Mouse (Mus musculus): ENCODE results near the gene Tm2d3.

The Tm2d3 gene

DNA sequence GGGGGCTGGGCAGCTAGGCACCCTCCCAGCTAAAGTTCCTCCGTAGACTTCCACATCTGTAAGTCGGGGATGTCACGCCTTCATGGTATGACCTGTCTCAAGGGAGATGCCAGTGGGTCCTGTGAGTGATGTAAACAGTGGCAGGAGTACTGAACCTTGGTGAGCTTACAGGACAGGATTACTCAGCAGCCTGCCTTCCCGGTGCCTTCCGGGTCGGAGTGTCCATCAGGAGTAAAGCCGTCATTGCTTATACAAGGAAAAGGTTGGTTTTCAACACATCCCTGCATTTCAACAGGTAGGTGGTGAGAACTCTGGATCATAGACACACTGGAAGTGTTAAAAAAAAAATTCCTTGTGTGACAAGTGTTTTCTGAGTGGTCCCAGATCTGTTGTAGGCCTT is 11.1 kb downstream of the Tm2d3 start:
- DNase-seq (ENCODE audit: extremely low spot score, low read depth, low spot score): no peak

DNA sequence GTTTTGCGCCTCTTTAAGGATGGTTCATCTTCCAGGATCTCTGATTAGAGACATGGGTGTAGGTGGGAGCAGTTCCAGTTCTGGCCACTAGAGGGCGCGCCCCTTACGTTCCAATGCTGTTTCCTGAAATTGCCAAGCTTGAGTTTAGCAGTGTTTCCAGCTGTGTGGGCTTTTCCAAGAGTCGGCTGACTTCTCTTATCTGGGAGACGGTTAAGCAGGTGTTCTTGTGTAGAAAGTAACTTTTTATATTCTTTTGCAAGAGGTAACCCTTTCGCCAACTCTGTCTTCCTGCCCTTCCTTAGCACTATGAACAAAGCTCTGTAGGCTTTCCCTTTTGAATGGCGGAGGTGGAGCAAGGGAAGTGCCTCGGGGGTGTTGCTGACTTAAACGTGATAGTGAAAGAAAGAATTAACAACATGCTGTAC is 13.9 kb downstream of the Tm2d3 start:
- peak; percentile 52 for DNase-seq (ENCODE audit: extremely low spot score, low read depth, low spot score)

DNA sequence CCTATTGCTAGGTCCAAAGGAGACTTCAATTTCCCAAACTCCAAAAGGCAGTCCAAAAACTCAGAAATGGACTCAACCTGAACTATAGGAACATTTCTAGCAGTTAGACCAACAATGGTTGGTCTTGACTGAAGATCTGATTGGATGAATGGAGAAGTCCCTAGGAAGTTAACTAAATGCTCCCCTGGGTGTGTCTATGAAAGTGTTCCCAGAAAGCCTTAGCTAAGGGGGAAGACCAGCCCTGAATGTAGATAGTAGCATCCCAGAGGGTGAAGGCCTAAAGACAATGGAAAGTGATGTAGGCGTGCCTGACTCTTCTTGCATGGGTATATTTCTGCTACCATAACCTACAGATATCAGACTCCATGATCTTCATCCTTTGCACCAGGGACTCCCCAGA is 17.5 kb downstream of the Tm2d3 start:
- no peak for DNase-seq (ENCODE audit: extremely low spot score, low read depth, low spot score)

DNA sequence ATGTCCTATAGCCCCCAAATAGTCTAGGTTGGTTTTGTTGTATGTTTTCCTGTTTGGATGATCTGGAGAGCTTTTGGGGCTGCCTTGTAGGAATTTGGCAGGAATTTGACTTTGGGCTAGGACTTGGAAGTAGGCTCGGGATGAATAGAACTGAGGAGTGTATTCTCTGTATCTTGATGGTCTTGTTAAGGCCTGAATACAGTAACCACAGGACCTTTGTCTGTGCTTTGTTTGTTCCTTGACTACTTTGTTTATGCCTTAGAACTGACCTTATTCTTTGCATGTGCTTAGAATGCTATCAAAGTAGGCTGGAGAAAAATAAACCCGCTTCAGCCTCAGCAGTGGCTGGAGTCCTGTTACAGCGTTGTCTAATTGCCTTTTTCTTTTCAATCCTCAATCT is 19.3 kb downstream of the Tm2d3 start:
- no peak for DNase-seq (ENCODE audit: extremely low spot score, low read depth, low spot score)

DNA sequence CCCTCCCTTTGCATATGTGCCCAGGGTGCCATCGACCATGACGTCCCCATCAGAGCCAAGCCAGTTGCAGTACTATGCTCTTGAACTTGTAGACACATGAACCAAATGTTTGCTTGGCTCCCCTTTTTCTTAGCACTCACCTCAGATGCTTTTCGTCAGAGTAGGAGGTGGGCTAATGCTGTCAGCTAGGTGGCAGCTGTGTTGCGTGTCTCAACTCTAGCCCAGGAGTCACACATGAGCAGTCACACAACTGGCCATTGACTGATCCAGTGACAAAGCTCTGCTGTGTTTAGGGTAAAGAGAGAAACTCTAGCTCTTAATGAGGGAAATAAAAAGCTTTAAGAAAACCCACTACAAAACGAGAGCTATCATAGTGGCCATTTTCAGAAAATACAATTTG is 22.8 kb downstream of the Tm2d3 start:
- no peak for DNase-seq (ENCODE audit: extremely low spot score, low read depth, low spot score)

DNA sequence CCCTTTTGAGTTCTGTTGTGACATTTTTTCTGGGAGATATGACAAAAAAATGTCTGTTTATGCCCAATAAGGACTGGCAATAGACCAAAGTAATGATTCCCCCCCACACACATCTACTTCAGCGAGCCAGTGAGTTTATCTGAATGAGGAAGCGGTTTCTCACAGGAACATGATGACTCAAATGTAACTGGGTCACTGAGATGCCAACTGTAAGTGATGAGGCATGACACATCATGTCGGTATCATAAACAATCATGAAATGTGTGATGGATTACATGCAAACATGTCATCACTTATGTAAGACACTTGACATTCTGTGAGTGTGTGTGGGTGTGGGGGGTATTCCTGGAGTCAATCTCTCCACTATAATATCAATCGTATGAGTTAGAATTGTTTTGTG is 23.3 kb downstream of the Tm2d3 start:
- no peak for DNase-seq (ENCODE audit: extremely low spot score, low read depth, low spot score)

DNA sequence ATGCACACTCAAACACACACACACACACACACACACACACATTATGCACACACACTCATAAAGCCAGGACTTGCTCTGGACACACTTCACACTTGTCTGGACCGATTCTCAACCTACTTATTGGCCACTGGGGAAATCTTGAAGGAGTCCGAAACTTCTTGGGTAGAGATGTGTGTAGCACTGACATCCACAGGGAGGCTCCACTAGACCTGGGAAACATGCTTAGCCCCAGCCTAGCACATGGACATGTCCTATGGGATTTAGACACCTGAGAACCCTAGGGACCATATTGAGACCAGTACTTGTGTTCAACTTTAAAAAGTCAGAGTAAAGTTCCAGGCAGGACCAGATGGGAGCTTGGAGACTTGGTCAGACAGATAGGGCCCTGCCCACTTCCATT is 43.1 kb downstream of the Tm2d3 start:
- no peak for DNase-seq (ENCODE audit: extremely low spot score, low read depth, low spot score)

DNA sequence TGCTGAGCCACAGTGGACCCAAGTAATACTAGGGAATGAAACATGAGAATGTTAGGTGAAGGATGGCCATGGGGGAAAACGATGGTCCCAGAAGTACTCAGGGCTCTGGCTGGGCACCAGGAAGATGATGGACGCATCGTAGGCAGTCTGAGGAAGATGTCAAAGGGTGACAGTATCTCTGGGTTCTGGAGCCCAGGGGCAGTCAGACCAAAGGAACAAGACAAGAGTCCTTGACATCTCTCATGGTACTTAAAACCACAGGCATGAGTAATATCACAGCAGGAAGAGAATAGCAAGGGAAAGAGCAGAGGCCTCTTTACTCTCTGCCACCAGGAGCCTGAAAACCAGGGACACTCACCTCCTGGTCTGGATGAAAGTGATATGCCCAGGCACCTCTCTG is 44.3 kb downstream of the Tm2d3 start:
- no peak for DNase-seq (ENCODE audit: extremely low spot score, low read depth, low spot score)

DNA sequence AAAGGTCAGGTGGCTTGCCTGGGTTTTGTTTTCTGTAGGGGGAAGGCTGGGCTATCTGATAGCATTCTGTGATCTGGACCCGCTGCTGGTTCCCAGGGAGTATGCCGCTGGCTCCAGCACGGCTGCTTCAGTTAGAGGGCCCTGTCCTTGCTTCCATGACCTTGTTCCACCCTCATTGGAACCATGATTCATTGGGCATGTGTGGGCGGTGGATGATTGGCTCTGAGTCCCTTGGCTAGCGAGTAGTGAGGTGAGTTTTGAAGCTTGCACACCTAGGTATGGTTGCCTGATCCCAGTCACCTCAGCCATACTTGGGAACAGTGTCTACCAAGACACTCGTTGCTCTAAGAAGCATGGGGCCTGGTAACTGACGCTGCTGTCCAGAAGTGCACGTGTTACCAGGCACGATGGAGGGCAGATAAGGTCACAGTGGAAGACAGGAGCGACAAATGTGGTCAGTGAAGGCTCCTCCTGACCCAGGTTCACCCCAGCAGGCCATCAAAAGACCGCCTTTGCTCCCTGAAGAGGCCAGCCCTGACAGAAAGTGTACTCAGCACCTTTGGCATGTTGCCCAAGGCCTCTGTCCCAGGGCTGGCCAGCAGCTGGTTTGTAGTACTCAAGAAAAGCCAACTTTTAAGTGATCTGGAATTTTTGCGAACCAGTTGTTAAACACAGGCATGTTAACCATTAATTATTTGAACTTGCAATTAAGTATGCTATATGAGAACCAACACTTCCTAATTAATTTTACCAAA is 46.5 kb downstream of the Tm2d3 start:
- no peak for DNase-seq (ENCODE audit: extremely low spot score, low read depth, low spot score)

DNA sequence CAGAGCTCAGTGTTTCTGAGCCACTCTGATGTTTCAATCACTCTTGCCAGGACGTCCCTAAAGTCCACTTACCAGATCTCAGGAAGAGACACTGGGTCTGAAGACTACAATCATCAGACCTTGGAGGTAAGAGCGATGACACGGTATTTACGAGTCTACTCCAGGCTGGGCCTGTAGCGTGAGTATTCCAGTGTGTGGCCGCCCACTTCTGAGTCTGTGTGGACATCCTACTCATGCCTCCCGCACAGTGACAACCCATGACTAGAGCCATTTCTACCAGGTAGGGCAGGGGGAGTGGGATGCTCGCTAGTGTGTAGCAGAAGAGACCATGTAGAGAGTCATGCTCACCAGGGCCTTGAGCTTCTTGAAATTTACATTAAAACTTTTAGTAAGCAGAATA is 51.9 kb downstream of the Tm2d3 start:
- no peak for DNase-seq (ENCODE audit: extremely low spot score, low read depth, low spot score)

DNA sequence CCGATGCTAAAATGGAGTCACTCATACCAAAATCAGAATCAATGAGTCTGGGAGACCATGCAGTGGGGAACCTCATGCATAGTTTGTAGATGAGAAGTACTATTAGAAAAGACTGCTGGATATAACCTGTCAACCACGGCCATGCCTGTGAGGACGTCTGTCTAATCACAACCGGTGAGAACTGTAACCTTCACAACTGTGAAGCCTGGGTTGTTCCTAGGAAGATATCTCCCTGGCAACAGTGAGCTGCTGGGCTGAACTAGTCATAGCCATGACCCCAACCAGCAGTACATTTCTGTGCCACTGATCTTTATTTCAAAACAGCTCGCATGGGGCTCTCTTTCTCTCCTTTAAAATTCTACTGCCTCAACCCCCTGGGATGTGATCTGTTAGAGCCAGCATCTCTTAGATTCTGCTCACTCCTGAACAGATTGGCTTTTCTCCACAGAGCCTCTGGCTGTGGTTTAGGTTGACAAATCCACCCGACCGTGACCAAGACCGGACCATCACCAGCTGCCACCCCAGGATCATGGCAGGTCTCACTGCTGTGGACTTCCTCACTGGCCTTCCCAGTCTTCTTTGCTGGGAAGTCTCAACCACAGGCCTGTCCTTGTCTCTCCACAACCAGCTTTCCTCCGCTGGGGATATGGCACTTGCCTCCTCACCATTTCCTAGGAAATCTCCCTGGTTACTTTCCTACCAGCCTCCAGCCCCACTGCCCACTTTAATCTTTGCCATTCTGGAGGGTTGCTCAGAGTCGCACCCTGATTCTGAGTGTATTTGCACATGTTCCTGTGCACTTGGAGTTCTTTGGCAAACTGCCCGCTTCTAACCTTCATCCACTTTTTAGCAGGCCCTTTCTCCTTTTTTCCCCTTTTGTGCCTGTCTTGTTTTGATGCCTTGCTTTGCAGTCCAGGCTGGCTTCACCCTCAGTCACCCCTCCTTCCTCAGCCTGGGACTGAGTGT is 57.3 kb downstream of the Tm2d3 start:
- DNase-seq (ENCODE audit: extremely low spot score, low read depth, low spot score): no peak

Data from hindlimb bud, embryonic 11.5 days (tissue).